Mouse (Mus musculus): ENCODE data around the gene Smap1.

The Smap1 gene

GRCm38 (mm10) chr1:23921711-23922529 lies at the start of gene Smap1:
Smap1 (minus strand) TSS chr1:23922317.
- peak; percentile 91 for DNase-seq (ENCODE audit: low read depth, low spot score)

- peak; percentile 55 for DNase-seq (ENCODE audit: low read depth, low spot score)
Observed at GRCm38 (mm10) chr1:23971159-23971558, 49.0 kb upstream of the Smap1 start.

DNA sequence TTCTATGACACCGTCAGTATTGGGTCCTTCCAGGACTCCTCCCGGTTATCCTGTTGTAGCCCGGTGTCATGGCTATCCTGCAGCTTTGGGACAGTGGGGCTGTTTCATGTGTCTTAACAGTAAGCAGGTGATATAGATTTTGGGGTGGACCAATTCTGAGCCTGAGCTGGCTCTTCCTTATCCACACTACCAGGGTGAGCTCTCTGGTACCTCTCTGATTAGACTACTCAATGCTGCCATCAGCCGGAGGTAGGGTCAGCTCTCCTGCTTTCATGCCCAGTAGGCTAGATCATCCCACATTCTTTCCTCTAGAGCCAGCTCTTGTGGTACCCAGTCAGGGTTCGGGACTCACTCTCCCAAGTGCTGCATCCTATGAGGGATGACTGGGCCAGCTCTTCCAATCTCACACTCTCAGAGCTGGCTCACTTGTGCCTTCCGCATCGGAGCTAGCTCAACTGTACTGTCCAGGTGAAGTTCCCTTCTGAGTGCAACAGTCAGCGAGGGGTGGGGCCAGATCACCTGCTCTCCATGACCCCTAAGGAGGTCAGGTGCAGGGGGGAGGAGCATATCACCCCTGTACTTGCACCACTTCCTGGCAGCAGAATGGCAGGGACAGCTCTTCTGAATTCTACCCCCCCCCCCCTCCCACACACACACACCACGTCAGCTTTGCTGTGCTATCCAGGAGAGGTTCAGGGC lies 46.1 kb upstream of the Smap1 start:
- DNase-seq (ENCODE audit: low read depth, low spot score), result peak; percentile 50

- DNase-seq (ENCODE audit: low read depth, low spot score), result no peak
Observed at GRCm38 (mm10) chr1:23966226-23966625, 44.1 kb upstream of the Smap1 start.

- DNase-seq (ENCODE audit: low read depth, low spot score), result peak; percentile 45
Observed at GRCm38 (mm10) chr1:23959415-23959732, 37.3 kb upstream of the Smap1 start.

DNA sequence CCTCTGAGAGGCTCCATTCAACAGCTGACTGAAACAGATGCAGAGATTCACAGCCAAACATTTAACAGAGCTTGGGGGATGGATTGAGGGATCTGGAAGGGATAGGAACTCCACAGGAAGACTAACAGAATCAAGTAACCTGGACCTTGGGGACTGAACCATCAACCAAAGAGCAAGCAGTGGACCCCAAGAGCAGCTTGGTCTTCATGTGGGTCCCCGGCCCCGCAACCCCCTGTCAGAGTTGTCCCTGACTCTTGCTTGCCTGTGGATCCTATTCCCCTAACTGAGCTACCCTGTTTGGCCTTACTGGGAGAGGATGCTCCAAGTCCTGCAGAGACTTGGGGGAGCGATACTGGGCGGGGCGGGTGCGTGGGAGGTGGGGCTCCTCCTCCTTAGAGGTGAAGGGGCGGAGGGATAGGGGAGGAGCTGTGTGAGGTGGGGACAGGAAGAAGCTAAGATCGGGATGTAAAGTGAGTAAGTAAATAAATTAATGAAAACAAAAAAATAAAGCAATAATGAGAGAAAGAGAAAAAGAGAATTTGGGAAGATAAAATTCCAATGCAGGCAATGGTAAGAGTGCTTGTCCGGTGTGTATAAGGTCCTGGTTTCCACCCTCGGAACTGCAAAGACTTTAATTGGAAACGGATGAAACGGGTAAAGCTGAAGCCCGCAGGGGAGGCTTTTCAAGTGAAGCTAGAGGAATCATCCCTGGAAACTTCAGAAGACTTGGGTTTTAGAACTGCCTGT lies 36.7 kb upstream of the Smap1 start:
- peak; percentile 65 for DNase-seq (ENCODE audit: low read depth, low spot score)

- no peak for DNase-seq (ENCODE audit: low read depth, low spot score)
Observed at GRCm38 (mm10) chr1:23958101-23958500, 36.0 kb upstream of the Smap1 start.

- DNase-seq (ENCODE audit: low read depth, low spot score), result no peak
Observed at GRCm38 (mm10) chr1:23955539-23955938, 33.4 kb upstream of the Smap1 start.

DNA sequence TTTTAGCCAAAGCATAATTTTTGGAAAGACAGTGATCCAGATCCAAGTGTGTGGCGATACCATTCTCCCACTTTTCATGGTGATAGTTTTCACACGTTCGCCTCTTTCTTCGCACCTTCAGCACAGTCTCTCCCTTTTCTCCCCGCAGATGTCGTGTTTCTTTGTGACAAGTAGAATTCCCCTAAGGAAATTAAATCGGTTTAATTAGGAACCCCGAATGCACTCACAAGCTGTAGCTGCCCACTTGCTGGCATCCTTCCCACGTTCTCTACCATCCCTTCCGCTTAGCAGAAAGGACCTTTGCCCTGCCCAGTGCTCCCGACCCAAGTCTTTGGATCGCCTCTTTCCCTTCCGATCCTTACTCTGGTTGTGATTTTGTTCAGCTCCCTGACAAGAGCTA lies 31.8 kb upstream of the Smap1 start:
- DNase-seq (ENCODE audit: low read depth, low spot score), result no peak

GRCm38 (mm10) chr1:23948778-23949699 lies 26.9 kb upstream of the Smap1 start:
- no peak for DNase-seq (ENCODE audit: low read depth, low spot score)

DNA sequence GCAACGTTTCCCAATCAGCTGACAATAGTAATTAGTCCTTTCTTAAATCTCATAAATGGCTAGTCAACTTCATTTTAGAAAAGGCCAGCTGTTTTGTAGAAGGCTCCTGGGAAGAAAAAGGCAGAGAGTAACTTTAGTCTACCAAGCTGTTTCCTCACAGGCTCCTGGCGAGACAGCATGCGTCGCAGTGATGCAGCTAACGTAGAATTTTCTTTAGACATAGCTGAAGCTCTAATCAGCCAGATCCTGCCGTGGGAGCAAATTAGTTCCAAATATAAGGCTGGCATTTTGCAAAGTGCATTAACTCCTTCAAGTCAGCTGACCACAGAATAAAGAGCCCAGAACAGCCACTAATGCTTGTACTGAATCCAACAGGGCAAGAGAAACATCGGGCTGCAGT lies 26.2 kb upstream of the Smap1 start:
- no peak for DNase-seq (ENCODE audit: low read depth, low spot score)

DNA sequence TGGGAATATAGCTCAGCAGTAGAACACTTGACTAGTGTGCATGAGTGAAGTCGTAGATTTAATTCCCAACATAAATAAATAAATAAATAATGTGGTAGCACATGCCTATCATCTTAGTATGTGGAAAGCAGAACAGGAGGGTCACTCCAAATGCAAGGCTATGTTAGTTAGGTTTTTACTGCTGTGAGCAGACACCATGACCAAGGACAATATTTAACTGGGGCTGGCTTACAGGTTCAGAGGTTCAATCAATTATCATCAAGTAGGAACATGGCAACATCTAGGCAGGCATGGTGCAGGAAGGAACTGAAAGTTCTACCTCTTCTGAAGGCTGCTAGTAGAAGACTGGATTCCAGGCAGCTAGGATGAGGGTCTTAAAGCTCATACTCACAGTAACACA lies 22.0 kb upstream of the Smap1 start:
- no peak for DNase-seq (ENCODE audit: low read depth, low spot score)

- no peak for DNase-seq (ENCODE audit: low read depth, low spot score)
Observed at GRCm38 (mm10) chr1:23943146-23943940, 21.2 kb upstream of the Smap1 start.

- peak; percentile 43 for DNase-seq (ENCODE audit: low read depth, low spot score)
Observed at GRCm38 (mm10) chr1:23935408-23935762, 13.3 kb upstream of the Smap1 start.

DNA sequence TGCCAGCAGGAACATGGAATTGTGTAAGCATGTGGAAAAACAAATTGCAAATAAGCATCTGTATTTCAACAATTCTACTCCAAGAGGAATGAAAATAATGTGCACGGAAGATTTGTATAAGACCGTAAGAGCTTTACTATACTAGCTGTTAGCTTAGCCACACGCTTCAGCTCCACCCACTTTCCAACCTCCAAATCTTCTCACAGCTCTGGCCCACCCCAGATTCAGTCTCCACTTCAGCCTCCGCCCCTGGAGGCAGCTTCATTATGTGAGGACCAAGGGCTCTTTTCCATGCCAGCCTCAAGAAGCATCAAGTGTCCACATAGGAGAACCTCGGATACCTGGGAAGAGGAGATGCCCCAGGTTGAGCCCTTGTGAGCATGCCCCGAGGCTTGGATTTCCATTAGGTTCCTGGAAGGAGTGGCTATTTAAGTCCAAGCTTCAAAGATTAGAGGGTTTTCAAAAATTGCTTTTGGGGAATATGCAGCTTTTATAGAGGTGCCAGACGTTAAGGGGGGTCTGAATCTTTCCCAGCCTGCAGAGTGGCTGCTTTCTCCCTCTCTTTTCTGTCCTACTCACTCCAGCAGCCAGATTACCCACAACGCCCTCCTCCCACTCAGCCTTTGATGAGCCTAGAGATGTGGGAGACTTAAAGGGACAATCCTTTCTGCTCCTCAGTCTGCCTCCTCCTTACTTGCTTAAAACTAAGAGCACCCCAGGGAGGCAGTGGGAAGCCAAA lies 12.7 kb upstream of the Smap1 start:
- DNase-seq (ENCODE audit: low read depth, low spot score), result peak; percentile 28

DNA sequence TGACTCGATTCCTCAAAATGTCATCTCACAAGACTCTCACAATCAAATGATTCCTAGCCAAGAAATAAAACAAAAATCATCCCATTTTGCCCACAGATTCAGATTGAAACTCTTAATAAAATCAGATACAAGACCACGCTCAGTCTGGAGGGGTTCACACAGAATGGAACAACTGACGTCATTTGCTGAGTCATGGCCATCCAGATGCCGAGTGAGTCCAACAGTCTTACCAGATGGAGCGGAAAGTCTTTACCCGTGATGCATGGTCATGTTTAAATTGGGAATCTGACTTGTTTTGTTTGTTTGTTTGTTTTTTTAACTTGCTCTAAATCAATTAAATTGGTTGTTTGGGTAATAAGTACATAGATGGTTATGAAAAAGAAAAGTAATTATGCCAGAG lies 7.3 kb upstream of the Smap1 start:
- no peak for DNase-seq (ENCODE audit: low read depth, low spot score)

GRCm38 (mm10) chr1:23928371-23928770 lies 6.3 kb upstream of the Smap1 start:
- no peak for DNase-seq (ENCODE audit: low read depth, low spot score)

GRCm38 (mm10) chr1:23923779-23924708 lies 1.9 kb upstream of the Smap1 start:
- DNase-seq (ENCODE audit: low read depth, low spot score), result no peak

- DNase-seq (ENCODE audit: low read depth, low spot score), result no peak
Observed at GRCm38 (mm10) chr1:23922530-23922884, 390 bp upstream of the Smap1 start.
